Mouse (Mus musculus) embryonic facial prominence, embryonic 15.5 days (tissue): ENCODE data around the gene Basp1. TPM values are rescaled to one million over a fixed set of nuclear protein-coding genes. Genes with fewer than 3 reads are reported as not detected.
"Not testable (repeated sequence)": the region's sequence is repeated elsewhere in the genome, so short reads cannot be mapped to it uniquely, and the experiment has no call there.

Source experiments
- ATAC-seq: fragments of 200-750 bp; cut with Nextera tagmentation; 2 replicates; pipeline ENCODE4 v1.8.0; 2017; ENCODE audit warnings: low read depth, moderate TSS enrichment; ENCODE audit not compliant: insufficient number of reproducible peaks, low FRiP score, low TSS enrichment
- H3K27ac ChIP-seq: fragments of 300-500 bp; sonication (generic); replicated peaks from 2 replicates; pipeline ENCODE4 v1.5.1; 2015; ENCODE audit warnings: mild to moderate bottlenecking, inconsistent platforms
- H3K27me3 ChIP-seq: fragments of 300-500 bp; sonication (generic); 2 replicates; pipeline ENCODE4 v1.6.1; 2015; ENCODE audit warnings: inconsistent platforms
- H3K36me3 ChIP-seq: fragments of 300-500 bp; sonication (generic); 2 replicates; pipeline ENCODE4 v1.6.1; 2015; ENCODE audit warnings: mild to moderate bottlenecking, inconsistent platforms
- H3K4me1 ChIP-seq: fragments of 300-500 bp; sonication (generic); 2 replicates; pipeline ENCODE4 v1.6.1; 2015; ENCODE audit warnings: inconsistent platforms
- H3K4me2 ChIP-seq: fragments of 300-500 bp; sonication (generic); replicated peaks from 2 replicates; pipeline ENCODE4 v1.6.1; 2015; ENCODE audit warnings: mild to moderate bottlenecking, inconsistent platforms
- H3K4me3 ChIP-seq: fragments of 300-500 bp; sonication (generic); replicated peaks from 2 replicates; pipeline ENCODE4 v1.5.1; 2015; ENCODE audit warnings: mild to moderate bottlenecking, inconsistent platforms
- H3K9ac ChIP-seq: fragments of 300-500 bp; sonication (generic); 2 replicates; pipeline ENCODE4 v1.6.1; 2015; ENCODE audit warnings: inconsistent platforms
- H3K9me3 ChIP-seq: fragments of 300-500 bp; sonication (generic); replicated peaks from 2 replicates; pipeline ENCODE4 v1.6.1; 2016; ENCODE audit warnings: inconsistent platforms
- WGBS: fragments of 180-500 bp; shearing (Covaris S2); methylation state at CpG from one replicate; pipeline ENCODE4 v1.1.7; 2015; 5-methylcytosine and 5-hydroxymethylcytosine counted together
- polyA plus RNA-seq: library from polyadenylated mRNA; unstranded; fragments of >200 nt; fragmentation: Nextera tagmentation; extraction: Ambion mirVana; gene quantifications from 2 replicates; pipeline ENCODE4 v1.2.1, GENCODE M21; 2015

The Basp1 gene
- polyA plus RNA-seq = 56.8 and 61.7 TPM in 2 replicates

DNA sequence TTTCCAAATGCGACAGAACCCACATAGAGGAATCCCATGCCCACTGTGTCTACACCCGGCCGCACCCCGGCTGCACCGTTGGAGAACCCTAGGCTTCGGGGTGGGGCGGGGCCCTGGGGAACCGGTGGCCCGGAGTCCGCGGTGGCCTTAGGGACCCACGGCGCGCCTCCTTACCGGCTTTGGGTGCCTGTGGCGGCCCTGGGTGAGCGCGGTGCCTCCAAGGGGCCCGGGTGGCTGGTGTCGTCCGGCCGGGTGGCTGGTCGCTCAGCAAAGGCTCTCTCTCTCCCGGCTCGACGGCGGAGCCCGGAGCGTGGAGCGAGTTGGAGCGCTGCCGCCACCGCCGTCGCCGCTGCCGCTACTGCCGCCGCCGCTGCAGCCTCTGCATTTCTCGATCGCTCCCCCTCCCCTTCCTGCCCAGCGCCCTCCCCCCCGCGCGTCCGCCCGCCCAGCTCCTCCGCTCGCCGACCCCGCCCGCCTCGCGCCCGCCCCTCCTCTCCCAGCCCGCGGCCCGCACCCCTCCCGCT, at the start of gene Basp1:
Gene Basp1, minus strand, starts transcription at position 387 of the 524 bp plus-strand sequence.
- ATAC-seq = peak; percentile 62
- H3K4me2 ChIP-seq = peak within 1 kb of the TSS; percentile 96
- H3K36me3 ChIP-seq = no peaks in the 10 kb centered on the region
- peak within 1 kb of the TSS; percentile 96 for H3K27ac ChIP-seq
- peak within 1 kb of the TSS; percentile 80 for H3K9ac ChIP-seq
- no peaks in the 10 kb centered on the region for H3K27me3 ChIP-seq
- H3K9me3 ChIP-seq = no peaks in the 10 kb centered on the region
- peaks cover 26% of the 10 kb centered on the region for H3K4me1 ChIP-seq
- 0% methylated on average over 32 of the region's 60 CpGs for WGBS
- H3K4me3 ChIP-seq = peak within 1 kb of the TSS; percentile 81

DNA sequence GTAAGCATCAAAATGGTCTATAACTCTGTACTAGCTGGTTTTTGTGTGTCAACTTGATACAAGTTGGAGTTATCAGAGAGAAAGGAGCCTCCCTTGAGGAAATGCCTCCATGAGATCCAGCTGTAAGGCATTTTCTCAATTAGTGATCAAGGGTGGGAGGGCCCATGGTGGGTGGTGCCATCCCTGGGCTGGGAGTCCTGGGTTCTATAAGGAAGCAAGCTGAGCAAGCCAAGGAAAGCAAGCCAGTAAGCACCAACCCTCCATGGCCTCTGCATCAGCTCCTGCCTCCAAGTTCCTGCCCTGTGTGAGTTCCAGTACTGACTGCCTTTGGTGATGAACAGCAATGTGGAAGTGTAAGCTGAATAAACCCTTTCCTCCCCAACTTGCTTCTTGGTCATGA, 49.5 kb upstream of the Basp1 start:
- ATAC-seq, H3K27me3 ChIP-seq, H3K36me3 ChIP-seq: not testable (repeated sequence)

DNA sequence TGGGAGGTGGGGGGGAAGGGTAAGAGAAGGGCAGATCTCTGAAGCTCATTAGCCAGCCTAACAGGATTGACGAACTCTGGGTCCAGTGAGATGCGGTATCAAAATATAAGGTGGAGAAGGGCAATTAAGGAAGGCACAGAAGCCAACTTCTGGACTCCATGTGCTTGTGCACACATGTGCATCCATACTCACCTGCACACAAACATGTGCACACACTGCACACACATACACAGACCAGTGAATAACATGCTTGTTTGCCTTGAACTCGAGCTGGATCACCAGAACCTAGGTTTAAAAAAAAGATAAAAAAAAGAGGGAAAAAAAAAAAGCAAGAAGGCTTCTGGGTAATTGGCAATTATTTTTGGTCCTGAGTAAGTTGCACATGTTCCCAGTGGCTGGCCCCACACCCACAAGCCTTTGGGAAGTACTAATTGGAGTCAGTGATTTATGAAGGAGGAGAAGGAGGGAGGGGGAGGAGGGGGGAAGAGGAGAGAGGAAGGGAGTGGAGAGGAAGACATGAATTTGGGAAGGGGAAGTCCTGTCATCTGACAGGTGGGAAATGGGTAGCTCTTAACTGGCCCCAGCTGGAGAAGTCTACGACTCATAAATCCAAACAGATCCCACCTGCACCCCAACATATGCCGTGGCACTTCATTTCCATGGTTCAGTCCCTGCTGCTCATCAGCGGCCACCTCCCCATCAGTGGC, 48.6 kb upstream of the Basp1 start:
- no peaks in the 10 kb centered on the region for H3K9me3 ChIP-seq
- no peak overlapping the region for H3K4me2 ChIP-seq
- no peak overlapping the region for H3K4me3 ChIP-seq
- no peaks in the 10 kb centered on the region for H3K36me3 ChIP-seq
- ATAC-seq = no peak
- WGBS = 64% methylated on average over 6 of the region's 6 CpGs
- no peak overlapping the region for H3K9ac ChIP-seq
- H3K27me3 ChIP-seq = no peaks in the 10 kb centered on the region
- 0 out of 2 replicates have a peak, but pooled peaks cover 3% of the 10 kb centered on the region for H3K4me1 ChIP-seq
- no peak overlapping the region for H3K27ac ChIP-seq

More for the DNA sequence above, 49.5 kb upstream of the Basp1 start:
- H3K27ac ChIP-seq, H3K9ac ChIP-seq, H3K4me1 ChIP-seq, H3K4me2 ChIP-seq, H3K9me3 ChIP-seq, H3K4me3 ChIP-seq: not testable (repeated sequence)

DNA sequence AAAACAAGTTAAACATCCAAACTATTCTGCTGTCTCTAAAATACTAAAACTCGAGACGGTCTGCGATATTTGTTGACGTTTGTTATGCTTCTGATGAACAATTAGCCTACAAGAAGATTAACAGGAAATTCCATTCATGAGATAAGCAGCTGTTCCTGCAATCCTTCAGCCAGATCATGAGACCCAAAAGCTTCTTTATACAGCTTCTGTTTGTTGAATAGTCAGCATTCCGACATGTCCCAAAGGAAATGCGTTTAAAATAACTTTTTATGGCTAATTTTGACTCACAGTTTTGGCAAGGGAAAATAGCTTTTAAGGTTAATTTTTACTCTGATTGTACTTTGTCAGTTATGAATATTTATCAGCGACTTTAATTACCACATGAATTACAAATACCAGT, 46.3 kb upstream of the Basp1 start:
- WGBS = 33% methylated on average over 7 of the region's 7 CpGs
- Histone ChIP-seq H3K36me3 (no peaks in the 10 kb centered on the region), H3K9ac (no peak overlapping the region), H3K9me3 (no peaks in the 10 kb centered on the region), H3K27me3 (no peaks in the 10 kb centered on the region), H3K4me2 (no peak overlapping the region), H3K4me1 (0 out of 2 replicates have a peak, but pooled peaks cover 3% of the 10 kb centered on the region), H3K27ac (no peak overlapping the region), H3K4me3 (no peak overlapping the region)
- no peak for ATAC-seq

DNA sequence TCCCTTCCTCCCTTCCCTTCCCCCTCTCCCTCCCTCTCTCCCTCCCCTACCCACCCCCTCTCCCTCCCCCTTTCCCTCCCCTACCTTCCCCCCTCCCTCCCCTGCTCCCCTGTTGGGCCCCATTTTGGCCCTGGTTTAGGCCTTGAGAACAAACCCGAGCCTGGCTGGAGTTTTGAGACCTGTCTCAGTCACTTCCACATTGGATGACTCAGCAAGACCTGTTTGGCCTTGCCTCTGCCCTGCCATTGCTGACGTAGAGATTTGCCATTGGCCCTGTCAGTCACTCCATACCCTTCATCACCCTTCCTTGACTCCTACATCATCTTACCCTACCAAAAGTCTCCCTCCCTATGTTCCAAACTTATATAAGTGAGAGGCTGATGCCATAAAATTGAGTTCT, 43.9 kb upstream of the Basp1 start:
- no peak for ATAC-seq
- no peak overlapping the region for H3K4me2 ChIP-seq
- no peak overlapping the region for H3K27ac ChIP-seq
- 59% methylated on average over 2 of the region's 2 CpGs for WGBS
- no peaks in the 10 kb centered on the region for H3K27me3 ChIP-seq
- no peaks in the 10 kb centered on the region for H3K36me3 ChIP-seq
- H3K4me3 ChIP-seq = no peak overlapping the region
- H3K9me3 ChIP-seq = no peaks in the 10 kb centered on the region
- H3K9ac ChIP-seq = no peak overlapping the region
- 0 out of 2 replicates have a peak, but pooled peaks cover 3% of the 10 kb centered on the region for H3K4me1 ChIP-seq

DNA sequence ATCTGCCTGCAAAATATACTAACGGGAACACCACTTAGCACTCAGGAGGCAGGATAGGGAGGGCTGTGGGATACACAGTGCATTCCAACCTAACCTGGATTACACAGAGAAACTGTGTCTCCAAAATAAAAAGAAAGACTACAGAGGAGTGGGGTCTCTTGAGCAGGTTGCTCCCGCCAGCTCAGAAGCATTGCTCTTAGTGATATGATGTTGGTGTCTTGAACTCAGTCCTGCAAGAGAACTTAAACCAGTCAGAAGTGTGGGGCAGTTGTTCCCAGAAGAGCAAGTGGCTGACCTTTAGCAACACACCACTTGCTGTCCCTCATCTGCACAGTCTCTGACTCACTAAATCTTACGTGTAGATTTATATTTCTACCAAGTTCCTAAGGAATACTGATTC, 40.0 kb upstream of the Basp1 start:
- no peaks in the 10 kb centered on the region for H3K36me3 ChIP-seq
- ATAC-seq = no peak
- no peak overlapping the region for H3K27ac ChIP-seq
- no peak overlapping the region for H3K4me3 ChIP-seq
- WGBS = 86% methylated on average over 3 of the region's 3 CpGs
- no peaks in the 10 kb centered on the region for H3K27me3 ChIP-seq
- no peaks in the 10 kb centered on the region for H3K4me1 ChIP-seq
- no peak overlapping the region for H3K9ac ChIP-seq
- H3K4me2 ChIP-seq = no peak overlapping the region
- H3K9me3 ChIP-seq = no peaks in the 10 kb centered on the region

DNA sequence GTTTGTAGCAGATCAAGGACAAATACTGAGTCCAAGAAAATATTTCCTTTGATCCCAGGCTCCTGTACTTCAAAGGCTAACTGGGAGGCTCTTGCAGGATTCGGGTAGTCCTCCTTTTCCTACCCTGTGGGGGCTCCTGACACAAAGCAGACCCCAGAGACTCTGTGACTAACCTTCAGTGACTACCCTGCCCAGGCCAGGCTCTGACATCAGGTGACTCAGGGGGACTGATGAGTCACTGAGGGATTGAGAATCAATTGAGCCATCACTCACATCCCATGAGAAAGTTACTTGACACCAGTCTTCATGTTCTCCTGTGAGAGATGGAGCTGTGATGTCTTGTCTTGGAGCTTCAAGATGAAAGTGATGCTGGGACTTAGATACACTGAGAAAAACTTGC, 35.8 kb upstream of the Basp1 start:
- no peaks in the 10 kb centered on the region for H3K9me3 ChIP-seq
- 11% methylated on average over 1 of the region's 1 CpGs for WGBS
- H3K27me3 ChIP-seq = no peaks in the 10 kb centered on the region
- no peak overlapping the region for H3K27ac ChIP-seq
- no peak overlapping the region for H3K4me2 ChIP-seq
- H3K4me1 ChIP-seq = peaks cover 10% of the 10 kb centered on the region; the same call in 1 of the 2 replicates
- H3K36me3 ChIP-seq = no peaks in the 10 kb centered on the region
- no peak for ATAC-seq
- no peak overlapping the region for H3K9ac ChIP-seq
- H3K4me3 ChIP-seq = no peak overlapping the region

DNA sequence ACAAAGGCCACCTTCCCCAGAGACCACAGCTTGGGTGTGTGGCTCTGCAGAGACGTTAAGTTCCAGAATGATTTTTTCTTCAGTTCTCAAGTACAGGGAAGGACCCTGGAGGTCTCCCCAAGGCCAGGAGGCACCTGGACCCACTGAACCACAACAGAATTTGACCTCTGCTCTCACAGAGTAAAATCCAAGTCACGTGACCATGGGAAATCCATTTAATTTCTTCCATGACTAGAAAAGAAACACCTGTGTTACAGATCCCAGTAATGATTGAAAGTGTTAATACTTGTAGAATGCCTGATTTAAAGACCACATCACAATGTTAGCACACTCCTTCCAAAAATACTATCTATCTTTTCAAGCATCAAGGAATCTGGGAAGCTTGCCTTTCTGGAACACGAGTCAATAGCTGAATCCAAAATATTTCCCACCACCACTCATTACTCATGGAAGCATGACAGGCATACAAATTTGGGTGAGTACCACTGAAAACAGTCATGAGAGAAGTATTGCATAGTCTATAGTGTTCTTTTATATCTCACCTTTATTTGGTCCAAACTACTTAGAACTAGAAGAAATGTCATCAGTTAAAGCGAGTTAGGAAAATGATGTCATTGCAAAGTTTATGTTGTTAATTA, 35.3 kb upstream of the Basp1 start:
- Histone ChIP-seq H3K4me2 (no peak overlapping the region), H3K9ac (no peak overlapping the region), H3K27ac (no peak overlapping the region), H3K27me3 (no peaks in the 10 kb centered on the region), H3K4me3 (no peak overlapping the region), H3K4me1 (peaks cover 10% of the 10 kb centered on the region; the same call in 1 of the 2 replicates), H3K36me3 (no peaks in the 10 kb centered on the region), H3K9me3 (no peaks in the 10 kb centered on the region)
- no peak for ATAC-seq
- 56% methylated on average over 4 of the region's 4 CpGs for WGBS

DNA sequence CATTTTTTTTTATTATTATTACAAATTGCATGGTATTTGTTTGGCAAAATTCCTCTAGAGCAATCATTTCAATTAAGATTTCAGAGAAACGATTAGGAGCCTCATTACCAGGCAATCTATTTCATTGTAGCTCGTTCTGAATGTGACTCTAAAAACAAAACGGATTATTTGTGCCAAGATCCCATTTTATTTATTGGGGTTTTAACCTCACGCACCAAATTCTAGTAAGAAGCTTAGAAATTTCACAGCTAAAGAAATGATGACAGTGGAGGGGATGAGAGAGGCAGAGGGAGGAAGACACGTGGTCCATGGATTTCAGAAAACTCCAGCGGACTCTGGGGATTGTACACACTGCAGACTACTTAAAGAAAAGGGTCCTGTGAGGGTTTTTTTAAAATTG, 33.6 kb upstream of the Basp1 start:
- H3K4me2 ChIP-seq = no peak overlapping the region
- no peak overlapping the region for H3K4me3 ChIP-seq
- ATAC-seq = no peak
- no peak overlapping the region for H3K9ac ChIP-seq
- WGBS = 66% methylated on average over 6 of the region's 6 CpGs
- H3K27me3 ChIP-seq = no peaks in the 10 kb centered on the region
- no peak overlapping the region for H3K27ac ChIP-seq
- H3K9me3 ChIP-seq = no peaks in the 10 kb centered on the region
- H3K4me1 ChIP-seq = peaks cover 10% of the 10 kb centered on the region; the same call in 1 of the 2 replicates
- H3K36me3 ChIP-seq = no peaks in the 10 kb centered on the region

DNA sequence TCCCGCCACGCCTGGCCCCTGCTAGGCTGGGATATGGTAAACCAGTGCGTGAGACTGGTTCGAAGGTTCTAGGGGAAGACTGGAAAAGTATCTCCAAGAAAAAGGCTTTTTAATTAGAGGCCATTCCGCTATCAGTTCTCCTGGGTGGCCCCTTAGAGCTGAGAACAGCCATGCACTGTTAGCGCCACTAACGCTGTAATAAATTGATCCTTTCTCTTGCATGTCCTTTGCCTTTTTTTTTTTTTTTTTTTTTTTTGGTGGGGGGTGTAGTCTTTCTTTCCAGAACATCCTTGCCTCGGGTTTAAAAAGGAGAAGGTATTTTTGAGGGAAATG, 32.6 kb upstream of the Basp1 start:
- WGBS = 19% methylated on average over 8 of the region's 8 CpGs
- H3K9ac ChIP-seq = no peak overlapping the region
- no peaks in the 10 kb centered on the region for H3K9me3 ChIP-seq
- peak overlapping the region; percentile 16 for H3K4me3 ChIP-seq
- H3K4me2 ChIP-seq = peak overlapping the region; percentile 43
- no peaks in the 10 kb centered on the region for H3K36me3 ChIP-seq
- ATAC-seq = no peak
- H3K4me1 ChIP-seq = peaks cover 10% of the 10 kb centered on the region; the same call in 1 of the 2 replicates
- no peak overlapping the region for H3K27ac ChIP-seq
- no peaks in the 10 kb centered on the region for H3K27me3 ChIP-seq

DNA sequence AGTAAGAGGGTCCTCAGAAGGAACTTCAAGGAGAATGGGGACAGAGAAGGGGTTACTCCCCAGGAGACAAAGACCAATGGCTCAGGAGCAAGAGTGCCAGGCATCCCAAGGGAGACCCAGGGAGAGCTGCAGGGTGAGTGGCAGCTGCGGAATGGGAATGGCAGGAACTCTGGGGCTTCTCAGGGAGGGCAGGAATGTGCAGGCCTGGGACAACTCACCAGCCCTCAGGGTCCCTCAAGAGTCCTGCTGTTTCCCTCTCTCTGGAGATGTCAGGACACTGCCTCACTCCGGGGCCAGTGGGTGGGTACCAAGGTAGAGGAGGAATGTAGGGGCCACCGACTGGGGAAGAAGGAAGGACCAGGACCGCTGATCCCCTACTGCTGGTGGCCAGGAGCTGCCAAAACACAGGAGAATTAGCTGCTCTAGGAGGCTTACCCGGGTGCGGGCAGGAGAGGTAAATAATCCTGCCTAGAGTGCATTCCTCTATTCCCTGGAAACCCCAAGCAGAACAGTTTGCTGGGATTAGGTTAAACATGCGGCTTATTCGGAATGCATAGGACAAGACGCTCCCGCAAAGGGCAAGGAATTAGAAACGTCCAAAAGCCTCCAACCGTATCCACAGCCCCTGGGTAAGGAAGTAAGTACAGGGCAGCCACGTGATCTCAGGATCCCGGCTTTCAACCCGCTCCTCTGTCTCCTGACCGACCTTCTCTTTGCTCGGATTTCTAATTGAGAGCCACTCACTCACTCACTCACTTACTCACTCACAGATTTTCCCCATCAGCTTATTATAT, 32.0 kb upstream of the Basp1 start:
- no peak overlapping the region for H3K9ac ChIP-seq
- H3K4me3 ChIP-seq = peak overlapping the region; percentile 16
- no peaks in the 10 kb centered on the region for H3K36me3 ChIP-seq
- H3K4me2 ChIP-seq = peak overlapping the region; percentile 43
- H3K9me3 ChIP-seq = no peaks in the 10 kb centered on the region
- H3K27ac ChIP-seq = no peak overlapping the region
- peaks cover 10% of the 10 kb centered on the region; the same call in 1 of the 2 replicates for H3K4me1 ChIP-seq
- no peaks in the 10 kb centered on the region for H3K27me3 ChIP-seq
- WGBS = 6% methylated on average over 17 of the region's 17 CpGs
- ATAC-seq = peak; percentile 49; the same call in 1 of the 2 replicates
